Mouse (Mus musculus) kidney, embryonic 14.5 days (tissue): ENCODE measurements at regions not wholly inside any gene's neighbourhood (a gene's known extent, or its start where the extent isn't known, plus 50 kb on each side); places are given as distances from the start of the nearest gene placed in this dataset.

Experiments used
- ATAC-seq: fragments of 200-750 bp; cut with Nextera tagmentation; 2 replicates; pipeline ENCODE4 v1.8.0; 2017; ENCODE audit warnings: moderate number of reproducible peaks, mild to moderate bottlenecking, moderate TSS enrichment, moderate library complexity; ENCODE audit not compliant: low FRiP score, low TSS enrichment
- H3K27ac ChIP-seq: fragments of 300-500 bp; sonication (generic); 2 replicates; pipeline ENCODE4 v1.5.1; 2014; ENCODE audit warnings: low read depth, mild to moderate bottlenecking, low read length, moderate library complexity, mixed read lengths
- H3K27me3 ChIP-seq: fragments of 300-500 bp; sonication (generic); 2 replicates; pipeline ENCODE4 v1.6.1; 2014; ENCODE audit warnings: mild to moderate bottlenecking, low read length; ENCODE audit not compliant: control insufficient read depth, insufficient read depth
- H3K36me3 ChIP-seq: fragments of 300-500 bp; sonication (generic); 2 replicates; pipeline ENCODE4 v1.6.1; 2014; ENCODE audit warnings: low read length, mixed read lengths; ENCODE audit not compliant: control insufficient read depth, insufficient read depth
- H3K4me1 ChIP-seq: fragments of 300-500 bp; sonication (generic); 2 replicates; pipeline ENCODE4 v1.6.1; 2014; ENCODE audit warnings: low read length, mixed read lengths; ENCODE audit not compliant: control insufficient read depth, insufficient read depth
- H3K4me2 ChIP-seq: fragments of 300-500 bp; sonication (generic); replicated peaks from 2 replicates; pipeline ENCODE4 v1.6.1; 2014; ENCODE audit warnings: low read depth, mild to moderate bottlenecking, low read length
- H3K4me3 ChIP-seq: fragments of 300-500 bp; sonication (generic); 2 replicates; pipeline ENCODE4 v1.5.1; 2014; ENCODE audit warnings: mild to moderate bottlenecking, low read length
- H3K9ac ChIP-seq: fragments of 300-500 bp; sonication (generic); 2 replicates; pipeline ENCODE4 v1.6.1; 2014; ENCODE audit warnings: low read depth, mild to moderate bottlenecking, low read length, moderate library complexity
- H3K9me3 ChIP-seq: fragments of 300-500 bp; sonication (generic); 2 replicates; pipeline ENCODE4 v1.6.1; 2016; ENCODE audit warnings: low read length; ENCODE audit not compliant: control insufficient read depth
- WGBS: fragments of 180-500 bp; shearing (Covaris S2); extraction: QIAGEN DNeasy Blood & Tissue Kit; methylation state at CpG from one replicate; pipeline ENCODE4 v1.1.7; 2014; 5-methylcytosine and 5-hydroxymethylcytosine counted together

DNA sequence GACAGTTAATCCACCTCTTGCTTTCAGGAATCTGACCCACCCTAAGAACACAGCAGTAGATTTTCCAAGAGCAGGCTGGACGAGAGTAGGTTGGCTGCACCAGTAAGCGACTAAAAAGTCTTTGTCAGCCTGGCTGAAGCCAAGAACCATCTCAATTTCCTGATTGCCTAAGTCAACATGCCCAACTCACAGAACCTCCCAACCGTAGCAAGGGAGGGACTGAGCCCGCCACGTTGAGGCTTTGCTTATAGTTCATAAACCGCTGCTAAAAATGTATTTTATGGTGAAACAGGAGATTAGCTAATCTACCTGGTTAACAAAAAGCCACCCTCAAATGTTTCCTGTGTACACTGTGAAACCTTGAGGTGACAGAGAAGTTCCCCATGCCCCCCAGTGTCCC lies 115.4 kb upstream of the Tbl1xr1 start:
- peaks cover 13% of the 10 kb centered on the region; the same call in 1 of the 2 replicates for H3K4me1 ChIP-seq
- H3K27me3 ChIP-seq, result no peaks in the 10 kb centered on the region
- H3K9ac ChIP-seq, result no peak overlapping the region
- H3K36me3 ChIP-seq, result no peaks in the 10 kb centered on the region
- no peak overlapping the region for H3K4me2 ChIP-seq
- ATAC-seq, result peak; percentile 50; the same call in 1 of the 2 replicates
- WGBS, result 39% methylated on average over 6 of the region's 6 CpGs
- no peak overlapping the region for H3K27ac ChIP-seq
- no peak overlapping the region for H3K4me3 ChIP-seq
- no peaks in the 10 kb centered on the region for H3K9me3 ChIP-seq

DNA sequence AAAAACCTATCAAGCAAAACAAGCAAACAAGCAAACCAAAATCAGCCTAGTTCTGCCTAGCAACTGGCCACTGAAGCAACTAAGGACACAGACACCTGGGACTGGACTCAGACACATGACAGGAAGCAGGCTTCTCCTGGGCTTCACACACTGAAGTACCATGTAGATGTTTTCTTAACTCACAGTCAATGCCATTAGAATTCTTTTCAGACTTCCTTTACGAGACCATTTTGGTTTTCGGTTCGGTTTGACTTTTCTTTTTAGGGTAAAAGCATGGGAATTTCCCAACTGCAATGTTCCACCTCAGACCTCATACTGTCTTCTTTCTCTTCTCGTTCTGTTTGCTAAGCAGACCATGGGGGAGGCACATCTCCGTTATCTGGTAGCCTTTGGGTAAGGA lies 114.7 kb upstream of the Tbl1xr1 start:
- H3K36me3 ChIP-seq, result no peaks in the 10 kb centered on the region
- no peaks in the 10 kb centered on the region for H3K27me3 ChIP-seq
- H3K4me2 ChIP-seq, result no peak overlapping the region
- H3K4me1 ChIP-seq, result peaks cover 13% of the 10 kb centered on the region; the same call in 1 of the 2 replicates
- no peaks in the 10 kb centered on the region for H3K9me3 ChIP-seq
- H3K9ac ChIP-seq, result no peak overlapping the region
- WGBS, result 78% methylated on average over 5 of the region's 5 CpGs
- no peak overlapping the region for H3K4me3 ChIP-seq
- ATAC-seq, result no peak
- H3K27ac ChIP-seq, result no peak overlapping the region

DNA sequence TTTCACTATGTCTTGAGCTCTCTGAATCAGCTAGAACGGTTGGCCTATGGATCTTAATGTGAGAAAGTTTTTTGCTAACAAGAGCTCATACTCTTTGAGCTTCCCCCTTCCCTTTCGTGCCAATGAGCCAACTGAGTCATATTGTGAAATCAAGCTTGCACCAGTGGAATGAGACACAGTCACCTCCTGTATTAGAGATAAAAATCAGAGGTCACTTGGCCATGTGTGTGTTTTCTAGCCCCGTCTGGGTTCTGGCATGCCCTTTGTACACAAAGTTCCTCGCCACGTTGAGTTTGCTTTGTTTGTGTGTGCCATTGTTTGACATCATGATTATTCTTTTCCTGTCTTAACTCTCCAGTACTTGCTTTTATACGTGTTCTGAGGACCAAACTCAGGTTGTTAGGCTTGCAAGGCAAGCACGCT lies 114.1 kb upstream of the Tbl1xr1 start:
- H3K4me3 ChIP-seq, result no peak overlapping the region
- no peaks in the 10 kb centered on the region for H3K9me3 ChIP-seq
- H3K36me3 ChIP-seq, result no peaks in the 10 kb centered on the region
- no peaks in the 10 kb centered on the region for H3K27me3 ChIP-seq
- H3K27ac ChIP-seq, result peak overlapping the region; percentile 24; the same call in 1 of the 2 replicates
- H3K4me2 ChIP-seq, result no peak overlapping the region
- WGBS, result 45% methylated on average over 7 of the region's 7 CpGs
- peaks cover 13% of the 10 kb centered on the region; the same call in 1 of the 2 replicates for H3K4me1 ChIP-seq
- H3K9ac ChIP-seq, result no peak overlapping the region
- no peak for ATAC-seq

DNA sequence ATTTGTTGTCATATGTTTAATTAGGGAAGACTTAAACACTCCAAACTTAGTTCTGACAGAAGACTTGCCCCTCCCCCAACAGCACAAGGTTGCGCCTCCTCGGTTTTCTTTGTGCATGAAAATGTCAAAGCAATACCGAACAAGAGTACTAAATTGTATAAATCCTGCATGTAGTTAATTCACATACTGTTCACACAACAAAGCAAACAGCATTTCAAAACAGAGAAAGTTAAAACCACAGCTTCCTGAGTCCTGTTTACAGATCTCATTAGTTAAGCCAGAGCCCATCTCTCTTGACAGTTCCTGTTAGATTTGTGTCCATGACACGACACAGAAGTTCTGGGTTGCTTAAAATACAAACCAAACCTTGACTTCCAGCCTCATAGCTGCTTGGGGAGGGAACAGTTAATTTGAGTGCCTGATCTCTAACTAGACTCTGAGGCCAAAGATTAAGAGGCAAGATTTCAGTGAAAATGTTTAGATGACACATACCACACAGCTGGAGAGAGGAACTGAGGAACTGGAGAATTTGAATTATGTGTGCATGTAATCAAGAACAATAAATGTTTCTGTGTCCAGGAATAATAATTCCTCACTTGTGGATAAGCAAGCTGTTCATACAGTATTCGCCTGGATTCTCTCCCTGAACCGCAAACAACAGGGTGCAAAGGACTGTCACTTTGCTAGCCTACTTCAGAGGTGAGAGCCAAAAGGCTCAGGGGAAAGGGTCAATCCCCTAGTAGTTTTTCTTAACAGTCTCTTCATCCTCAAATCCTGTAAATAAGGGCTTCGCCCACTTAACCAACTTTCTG lies 113.3 kb upstream of the Tbl1xr1 start:
- Histone ChIP-seq H3K36me3 (no peaks in the 10 kb centered on the region), H3K9me3 (no peaks in the 10 kb centered on the region), H3K27me3 (no peaks in the 10 kb centered on the region), H3K4me1 (peaks cover 13% of the 10 kb centered on the region; the same call in 1 of the 2 replicates), H3K4me3 (no peak overlapping the region), H3K4me2 (no peak overlapping the region), H3K9ac (no peak overlapping the region), H3K27ac (peak overlapping the region; percentile 27; the same call in 1 of the 2 replicates)
- 24% methylated on average over 7 of the region's 7 CpGs for WGBS
- peak; percentile 75 for ATAC-seq

DNA sequence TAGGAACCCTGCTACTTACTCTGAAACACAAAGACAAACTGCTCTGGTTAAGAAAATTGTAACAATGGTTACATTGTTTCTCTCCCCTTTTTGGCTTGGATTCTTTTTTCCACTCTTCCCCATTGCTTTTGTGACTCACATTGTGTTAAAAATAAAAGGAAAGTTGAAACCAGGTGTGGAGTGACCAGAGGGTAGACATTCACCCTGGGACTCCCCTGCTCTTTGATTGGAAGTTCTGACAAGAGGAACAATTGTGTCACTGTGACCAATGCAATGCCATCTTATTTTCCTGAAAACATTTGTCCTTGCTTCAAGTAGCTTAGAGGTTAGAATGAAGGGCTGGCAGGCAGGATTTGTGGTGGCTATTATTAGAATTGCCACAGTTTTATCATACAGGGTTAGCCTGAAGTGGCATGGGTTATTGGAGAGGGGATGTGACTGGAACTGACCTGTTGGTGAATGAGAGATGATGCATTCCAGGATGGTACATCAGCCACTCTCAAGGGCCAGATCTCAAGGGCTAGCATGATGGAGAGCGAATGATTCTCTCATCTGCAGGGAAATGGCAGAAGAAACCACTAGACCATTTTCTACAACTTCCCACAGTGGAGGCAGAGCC lies 112.6 kb upstream of the Tbl1xr1 start:
- ATAC-seq, result no peak
- H3K9me3 ChIP-seq, result no peaks in the 10 kb centered on the region
- H3K4me2 ChIP-seq, result no peak overlapping the region
- no peak overlapping the region for H3K9ac ChIP-seq
- peak overlapping the region; percentile 27; the same call in 1 of the 2 replicates for H3K27ac ChIP-seq
- WGBS, result 88% methylated on average over 1 of the region's 1 CpGs
- no peaks in the 10 kb centered on the region for H3K36me3 ChIP-seq
- no peak overlapping the region for H3K4me3 ChIP-seq
- H3K27me3 ChIP-seq, result no peaks in the 10 kb centered on the region
- peaks cover 13% of the 10 kb centered on the region; the same call in 1 of the 2 replicates for H3K4me1 ChIP-seq

DNA sequence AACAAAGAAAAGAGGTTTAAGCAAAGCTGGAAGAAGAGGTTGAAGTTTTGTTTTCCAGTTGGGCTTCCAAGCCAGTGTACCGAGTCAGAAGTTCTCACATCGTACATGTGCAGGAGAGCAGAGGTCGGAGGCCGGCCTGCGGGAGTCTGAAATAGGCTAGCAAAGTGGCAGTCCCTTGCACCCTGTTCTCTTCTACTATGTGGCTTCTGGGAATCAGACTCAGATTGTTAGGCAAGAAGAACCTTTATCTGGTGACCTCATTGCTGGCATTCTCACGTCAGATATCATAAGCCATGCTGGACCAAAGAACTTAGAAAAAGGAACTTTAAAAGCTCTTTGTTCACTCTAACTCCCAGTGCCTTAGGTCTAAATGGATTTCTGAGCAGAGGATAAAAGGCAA lies 112.0 kb upstream of the Tbl1xr1 start:
- Histone ChIP-seq H3K9ac (no peak overlapping the region), H3K4me1 (peaks cover 13% of the 10 kb centered on the region; the same call in 1 of the 2 replicates), H3K36me3 (no peaks in the 10 kb centered on the region), H3K27ac (no peak overlapping the region), H3K4me3 (no peak overlapping the region), H3K9me3 (no peaks in the 10 kb centered on the region), H3K4me2 (no peak overlapping the region), H3K27me3 (no peaks in the 10 kb centered on the region)
- WGBS, result 82% methylated on average over 6 of the region's 6 CpGs
- no peak for ATAC-seq

DNA sequence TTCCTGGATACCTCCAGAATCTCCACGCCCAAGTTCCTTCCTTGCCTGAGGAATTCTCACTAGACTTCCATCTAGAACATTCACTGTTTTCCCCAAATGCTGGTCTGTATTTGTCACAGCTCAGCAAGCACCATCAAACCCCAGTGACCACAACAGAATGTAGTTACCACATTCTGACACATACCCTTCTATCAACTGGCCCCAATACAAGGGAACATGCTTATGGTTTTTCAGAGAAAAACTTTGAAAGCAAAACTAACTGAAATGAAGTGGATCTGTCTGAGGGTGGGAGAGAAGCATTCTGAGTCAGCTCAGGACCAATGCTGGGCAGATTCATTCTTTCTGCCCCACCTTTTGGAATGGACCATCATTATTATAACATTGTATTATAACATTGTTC lies 110.9 kb upstream of the Tbl1xr1 start:
- no peaks in the 10 kb centered on the region for H3K27me3 ChIP-seq
- no peaks in the 10 kb centered on the region for H3K9me3 ChIP-seq
- H3K4me1 ChIP-seq, result peaks cover 13% of the 10 kb centered on the region; the same call in 1 of the 2 replicates
- H3K4me3 ChIP-seq, result no peak overlapping the region
- ATAC-seq, result no peak
- no peaks in the 10 kb centered on the region for H3K36me3 ChIP-seq
- WGBS, result 65% methylated on average over 1 of the region's 1 CpGs
- H3K27ac ChIP-seq, result no peak overlapping the region
- no peak overlapping the region for H3K4me2 ChIP-seq
- H3K9ac ChIP-seq, result no peak overlapping the region

DNA sequence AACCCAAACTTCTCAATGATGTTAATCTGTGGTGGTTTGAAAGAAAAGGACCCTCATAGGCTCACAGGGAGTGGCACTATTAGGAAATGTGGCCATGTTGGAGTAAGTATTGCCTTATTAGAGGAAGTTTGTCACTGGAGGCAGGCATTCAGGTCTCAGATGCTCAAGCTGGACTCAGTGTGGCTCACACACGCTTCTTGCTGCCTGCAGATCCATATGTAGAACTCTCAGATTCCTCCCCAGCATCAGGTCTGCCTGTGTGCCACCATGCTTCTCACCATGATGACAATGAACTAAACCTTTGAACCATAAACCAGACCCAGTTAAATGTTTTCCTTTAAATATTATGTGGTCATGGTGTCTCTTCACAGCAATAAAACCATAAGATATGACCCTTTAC lies 104.7 kb upstream of the Tbl1xr1 start:
- no peak for ATAC-seq
- 88% methylated on average over 1 of the region's 1 CpGs for WGBS
- H3K27me3 ChIP-seq, result no peaks in the 10 kb centered on the region

DNA sequence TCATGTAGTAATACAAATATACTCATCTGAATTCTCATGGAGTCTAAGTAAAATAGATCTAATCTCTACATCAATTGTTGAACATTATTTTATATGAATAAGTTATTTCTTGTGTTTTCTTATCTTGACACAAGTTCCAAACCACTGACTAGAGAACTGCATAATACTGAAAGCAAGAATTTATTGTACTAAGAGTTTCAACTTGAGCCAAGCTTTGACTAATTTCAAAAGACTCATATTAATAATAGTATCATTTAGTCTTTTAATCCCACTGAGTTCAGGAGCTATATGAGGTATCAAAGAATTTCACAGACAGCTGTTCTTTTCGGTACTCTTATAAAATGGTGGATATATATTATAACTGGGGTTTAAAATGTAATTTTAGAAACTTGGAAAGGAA lies 103.3 kb upstream of the Tbl1xr1 start:
- Histone ChIP-seq H3K27ac (no peak overlapping the region), H3K9ac (no peak overlapping the region), H3K36me3 (no peaks in the 10 kb centered on the region), H3K9me3 (no peaks in the 10 kb centered on the region), H3K4me1 (no peaks in the 10 kb centered on the region), H3K4me3 (no peak overlapping the region), H3K4me2 (no peak overlapping the region), H3K27me3 (no peaks in the 10 kb centered on the region)
- no peak for ATAC-seq
- 93% methylated on average over 1 of the region's 1 CpGs for WGBS

More for the DNA sequence above, 104.7 kb upstream of the Tbl1xr1 start:
- H3K4me2 ChIP-seq, result no peak overlapping the region
- H3K9me3 ChIP-seq, result no peaks in the 10 kb centered on the region
- no peaks in the 10 kb centered on the region for H3K36me3 ChIP-seq
- no peak overlapping the region for H3K9ac ChIP-seq
- H3K4me1 ChIP-seq, result no peaks in the 10 kb centered on the region
- no peak overlapping the region for H3K4me3 ChIP-seq
- H3K27ac ChIP-seq, result no peak overlapping the region
